Mouse (Mus musculus) ES-E14 (cell line): ENCODE data around the gene Sesn2. TPM values are rescaled to one million over a fixed set of nuclear protein-coding genes. Genes with fewer than 3 reads are reported as not detected.
A peak's percentile ranks its signal among the peaks of the same experiment; 100 is the strongest.

ENCODE experiments used
- DNase-seq: peaks from one replicate; pipeline ENCODE4 v3.0.0-alpha.2; 2013; ENCODE audit warnings: low read depth, low spot score
- H3K27ac ChIP-seq: 2 replicates; pipeline ENCODE4 v1.5.1; 2012; ENCODE audit warnings: low read depth, mild to moderate bottlenecking, low read length, moderate library complexity, mixed read lengths; ENCODE audit not compliant: poor library complexity, insufficient read depth, severe bottlenecking
- H3K36me3 ChIP-seq: 2 replicates; pipeline ENCODE4 v1.6.1; 2012; ENCODE audit warnings: mild to moderate bottlenecking, low read length, moderate library complexity, mixed read lengths; ENCODE audit not compliant: control insufficient read depth, poor library complexity, insufficient read depth, severe bottlenecking
- H3K4me1 ChIP-seq, 2 experiments: fragments of 150-350 bp in 1 of 2; sonication (generic) in 1 of 2; 2 replicates each; pipeline ENCODE4 v1.6.1; 2012; ENCODE audit warnings: low read length in 2 of 2, mild to moderate bottlenecking in 1 of 2, mixed read lengths in 1 of 2; ENCODE audit not compliant: control insufficient read depth in 2 of 2, insufficient read depth in 2 of 2, poor library complexity in 1 of 2
- H3K4me3 ChIP-seq, 2 experiments: fragments of 150-350 bp in 1 of 2; sonication (generic) in 1 of 2; 2 replicates each; pipeline ENCODE4 v1.5.1; 2012; ENCODE audit warnings: low read length in 2 of 2, low read depth in 1 of 2, mild to moderate bottlenecking in 1 of 2, mixed read lengths in 1 of 2; ENCODE audit not compliant: insufficient read depth in 1 of 2, poor library complexity in 1 of 2, severe bottlenecking in 1 of 2
- H3K9ac ChIP-seq: 2 replicates; pipeline ENCODE4 v1.6.1; 2012; ENCODE audit warnings: low read depth, mild to moderate bottlenecking, low read length, mixed read lengths; ENCODE audit not compliant: poor library complexity, insufficient read depth, severe bottlenecking
- H3K9me3 ChIP-seq: fragments of 150-350 bp; sonication (generic); 2 replicates; pipeline ENCODE4 v1.6.1; 2012; ENCODE audit warnings: low read depth, mild to moderate bottlenecking, low read length; ENCODE audit not compliant: control insufficient read depth, insufficient read depth
- CHD2 ChIP-seq: IDR thresholded peaks from 2 replicates; pipeline ENCODE4 v1.6.1; 2014; ENCODE audit warnings: mild to moderate bottlenecking, low read depth, low read length, inconsistent platforms
- HCFC1 ChIP-seq: IDR thresholded peaks from 2 replicates; pipeline ENCODE4 v1.6.1; 2012; ENCODE audit warnings: low read length, inconsistent platforms, borderline replicate concordance; ENCODE audit not compliant: insufficient read depth
- MAFK ChIP-seq: IDR thresholded peaks from 2 replicates; pipeline ENCODE4 v1.6.1; 2014; ENCODE audit warnings: mild to moderate bottlenecking, low read depth, low read length, inconsistent platforms; ENCODE audit not compliant: insufficient read depth
- ZC3H11A ChIP-seq: IDR thresholded peaks from 2 replicates; pipeline ENCODE4 v1.6.1; 2012; ENCODE audit warnings: low read depth, mild to moderate bottlenecking, inconsistent platforms, low read length, borderline replicate concordance
- ZNF384 ChIP-seq: IDR thresholded peaks from 2 replicates; pipeline ENCODE4 v1.6.1; 2012; ENCODE audit warnings: low read depth, low read length, inconsistent platforms
- in situ Hi-C, 2 experiments: fragments of 600-800 bp; cut with MboI; formaldehyde crosslinking; loops; one replicate each; pipeline ENCODE4 v1.15.1; 2025; ENCODE audit warnings: low sequenced_read_pairs in 2 of 2, inconsistent platforms in 1 of 2; ENCODE audit not compliant: unreplicated experiment in 2 of 2
- total RNA-seq: library from RNA; depleted of rRNA; stranded (reverse); fragments of 300-350 nt; gene quantifications from 2 replicates; pipeline ENCODE4 v1.2.3, GENCODE M21; 2012

Sesn2 gene
- total RNA-seq, 1 experiment = 75.8 TPM

DNA sequence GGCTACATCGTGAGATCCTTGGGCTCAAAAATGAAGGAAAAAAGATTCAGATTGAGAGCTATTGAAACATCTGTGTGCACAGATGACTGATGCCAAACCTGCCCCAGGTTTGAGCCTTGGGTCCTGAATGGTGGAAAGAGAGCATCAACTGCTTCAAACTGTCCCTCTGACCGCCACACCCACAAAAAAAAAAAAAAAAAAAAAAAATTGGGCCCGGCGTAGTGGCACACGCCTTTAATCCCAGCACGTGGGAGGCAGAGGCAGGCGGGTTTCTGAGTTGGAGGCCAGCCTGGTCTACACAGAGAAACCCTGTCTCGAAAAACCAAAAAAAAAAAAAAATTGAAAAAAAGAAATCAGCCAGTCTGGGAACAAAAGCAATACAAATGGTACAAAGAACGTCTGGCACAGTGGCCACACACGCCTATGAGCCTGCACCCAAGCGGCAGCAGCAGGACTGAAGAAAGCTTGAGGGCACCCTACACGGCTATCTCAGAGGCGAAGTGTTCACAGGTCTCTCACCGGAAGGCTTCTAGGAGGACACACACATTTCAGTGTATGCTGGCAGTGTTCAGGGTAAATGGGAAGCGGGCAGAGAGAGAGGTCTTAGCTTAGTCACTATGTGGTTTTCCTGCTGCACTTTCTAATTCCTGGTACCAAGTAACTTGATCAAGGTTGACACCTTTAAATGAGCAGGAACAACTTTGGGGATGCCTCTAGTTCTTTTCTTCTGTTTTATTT is 19.9 kb downstream of the Sesn2 start:
- in situ Hi-C loops = no loop called here
- peak; percentile 91 for TF ChIP-seq ZNF384
- TF ChIP-seq HCFC1 = no peak
- DNase-seq = no peak
- peaks cover 0 to 5% of the 10 kb centered on the region in 2 experiments; a peak in 2 of 4 replicates for H3K4me1 ChIP-seq
- no peak overlapping the region for H3K27ac ChIP-seq
- no peaks in the 10 kb centered on the region for H3K9me3 ChIP-seq
- no peak overlapping the region for H3K9ac ChIP-seq
- no peak overlapping the region for H3K4me3 ChIP-seq
- peaks cover 37% of the 10 kb centered on the region for H3K36me3 ChIP-seq

DNA sequence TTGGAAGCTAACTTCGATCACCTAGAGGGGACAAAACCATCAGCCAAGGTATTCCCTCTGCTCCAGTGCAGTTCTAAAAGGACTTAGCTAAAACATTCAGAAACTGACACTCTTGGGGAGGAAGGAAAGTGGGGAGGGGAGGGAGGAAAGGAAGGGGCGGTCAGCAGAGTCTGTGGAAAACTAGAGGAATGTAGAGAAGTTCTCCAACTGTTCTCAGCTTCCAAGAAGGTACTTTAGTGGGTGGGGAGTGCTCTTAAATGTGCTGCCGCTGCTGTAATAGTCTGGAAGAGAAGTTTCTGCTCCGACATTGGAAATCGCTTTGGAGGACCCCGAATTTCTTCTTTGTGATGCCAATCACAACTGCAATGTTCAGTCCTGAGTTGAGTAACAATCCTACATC is 21.3 kb downstream of the Sesn2 start:
- Histone ChIP-seq H3K4me3 (no peak overlapping the region), H3K9me3 (no peaks in the 10 kb centered on the region), H3K9ac (no peak overlapping the region), H3K36me3 (peaks cover 25% of the 10 kb centered on the region), H3K27ac (no peak overlapping the region), H3K4me1 (peaks cover 0 to 2% of the 10 kb centered on the region in 2 experiments; a peak in 2 of 4 replicates)
- in situ Hi-C loops = no loop called here
- no peak for DNase-seq
- no peak for TF ChIP-seq ZNF384
- TF ChIP-seq HCFC1 = no peak
- TF ChIP-seq ZC3H11A = no peak
- no peak for TF ChIP-seq MAFK
- TF ChIP-seq CHD2 = no peak

DNA sequence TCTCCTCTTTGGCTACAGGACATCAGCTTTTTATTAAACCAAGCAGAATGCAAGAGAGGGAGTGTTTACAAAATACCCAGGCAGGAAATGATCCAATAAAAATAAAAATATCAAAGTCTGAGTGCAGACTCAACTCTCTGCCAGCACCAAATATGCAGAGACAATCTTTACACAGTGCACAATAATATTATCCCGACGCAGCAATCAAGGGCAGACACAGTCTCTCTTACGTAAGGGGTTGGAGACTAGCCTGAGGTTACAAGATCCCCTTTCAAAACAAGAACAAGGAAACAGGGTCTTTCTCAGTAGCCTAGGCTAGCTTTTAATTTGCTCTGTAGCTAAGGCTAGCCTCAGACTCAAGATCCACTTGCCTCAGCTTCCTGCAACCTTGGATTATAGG is 21.8 kb downstream of the Sesn2 start:
- TF ChIP-seq HCFC1 (no peak), CHD2 (no peak), MAFK (no peak), ZNF384 (no peak), ZC3H11A (no peak)
- no peak overlapping the region for H3K4me3 ChIP-seq
- no peak overlapping the region for H3K9ac ChIP-seq
- no peak for DNase-seq
- no peak overlapping the region for H3K27ac ChIP-seq
- in situ Hi-C loops = no loop called here
- H3K9me3 ChIP-seq = no peaks in the 10 kb centered on the region
- H3K36me3 ChIP-seq = peaks cover 20% of the 10 kb centered on the region
- H3K4me1 ChIP-seq = peaks cover 0 to 2% of the 10 kb centered on the region in 2 experiments; a peak in 2 of 4 replicates

DNA sequence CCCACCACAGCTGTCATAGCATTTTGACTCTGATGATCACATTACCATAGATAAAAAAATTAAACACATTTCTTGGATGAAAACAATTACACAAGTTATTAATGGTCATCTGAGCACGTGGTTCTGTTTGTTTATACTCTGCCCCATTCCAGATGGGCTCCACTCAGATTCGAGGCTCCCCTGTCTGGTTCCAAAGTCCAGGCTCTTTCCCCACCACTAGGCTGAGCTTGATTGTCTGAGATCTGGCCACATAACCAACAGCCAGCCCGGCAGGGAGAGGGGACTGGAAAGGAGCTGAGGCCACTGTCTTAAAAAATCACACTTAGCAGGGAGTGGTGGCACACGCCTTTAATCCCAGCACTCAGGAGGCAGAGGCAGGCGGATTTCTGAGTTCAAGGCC is 25.5 kb downstream of the Sesn2 start:
- peaks cover 0 to 7% of the 10 kb centered on the region in 2 experiments; a peak in 2 of 4 replicates for H3K4me1 ChIP-seq
- DNase-seq = no peak
- no peak overlapping the region for H3K9ac ChIP-seq
- H3K9me3 ChIP-seq = no peaks in the 10 kb centered on the region
- TF ChIP-seq ZNF384 (no peak), HCFC1 (no peak), MAFK (no peak), CHD2 (no peak), ZC3H11A (no peak)
- in situ Hi-C loops = no loop called here
- H3K36me3 ChIP-seq = no peaks in the 10 kb centered on the region
- no peak overlapping the region for H3K27ac ChIP-seq
- no peak overlapping the region for H3K4me3 ChIP-seq

DNA sequence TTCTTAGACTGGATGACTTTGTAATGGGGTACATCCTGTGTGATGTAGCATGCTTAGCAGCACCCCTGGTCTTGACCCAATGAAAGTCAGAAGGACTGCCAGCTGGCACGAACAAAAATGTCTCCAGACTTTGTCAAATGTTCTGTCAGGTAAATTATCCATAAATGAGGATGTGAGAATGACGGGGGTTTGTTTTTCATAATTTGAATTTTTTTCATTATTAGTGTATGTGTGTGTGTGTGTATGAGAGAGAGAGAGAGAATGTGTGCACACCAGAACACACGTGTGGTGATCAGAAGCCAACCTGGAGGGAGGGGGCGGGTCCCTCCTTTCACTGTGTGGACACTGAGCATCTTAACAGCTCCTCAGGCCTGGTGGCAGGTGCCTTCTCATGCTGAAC is 26.1 kb downstream of the Sesn2 start:
- no peak for DNase-seq
- in situ Hi-C loops = no loop called here
- Histone ChIP-seq H3K36me3 (no peaks in the 10 kb centered on the region), H3K9me3 (no peaks in the 10 kb centered on the region), H3K4me1 (peaks cover 0 to 7% of the 10 kb centered on the region in 2 experiments; a peak in 2 of 4 replicates), H3K4me3 (no peak overlapping the region), H3K9ac (no peak overlapping the region), H3K27ac (no peak overlapping the region)
- no peak for TF ChIP-seq CHD2
- TF ChIP-seq ZC3H11A = no peak
- no peak for TF ChIP-seq MAFK
- TF ChIP-seq ZNF384 = no peak
- TF ChIP-seq HCFC1 = no peak
